Mouse (Mus musculus): ENCODE measurements at regions not wholly inside any gene's neighbourhood (a gene's known extent, or its start where the extent isn't known, plus 50 kb on each side); places are given as distances from the start of the nearest gene placed in this dataset.

DNA sequence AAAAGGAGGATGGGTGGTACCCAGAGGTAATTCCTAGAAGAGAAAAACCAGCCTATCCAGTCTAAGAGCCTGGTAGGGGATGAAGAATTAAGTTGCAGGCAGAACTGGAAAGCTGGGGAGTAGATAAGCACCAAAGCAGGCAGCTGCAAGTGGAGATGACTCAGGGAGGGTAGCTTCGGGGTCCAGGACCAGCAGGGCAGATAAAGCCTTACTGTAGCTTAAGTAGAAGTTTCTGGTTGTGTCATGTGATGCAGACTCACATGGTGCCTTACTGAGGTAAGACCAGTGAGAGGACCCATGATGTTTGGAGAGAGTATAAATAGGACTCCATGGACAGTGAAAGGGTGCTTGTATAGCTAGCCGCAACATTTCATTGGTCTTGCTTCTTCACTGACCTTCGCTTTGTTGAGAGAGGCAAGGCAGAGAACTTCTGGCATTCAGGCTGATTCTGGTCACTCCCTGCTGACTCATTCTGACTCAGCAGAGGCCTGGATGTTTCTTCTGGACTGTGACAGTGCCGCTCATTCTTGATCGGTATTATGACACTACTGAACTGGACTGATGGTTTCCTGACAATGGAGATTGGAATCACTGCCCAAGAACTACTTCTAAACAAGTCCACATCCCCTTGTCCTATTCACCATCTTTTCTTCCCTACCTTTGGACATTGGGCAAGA lies 315.7 kb upstream of the Acvr2a start:
- no peak for TF ChIP-seq FLI1 (IDR thresholded peaks at IDR 0.05; ENCODE audit: low read length)
- TF ChIP-seq GATA1 (IDR thresholded peaks at IDR 0.05; ENCODE audit: borderline replicate concordance, low read length) = no peak
